Mouse (Mus musculus) inflammation-experienced regulatory T-cells, adult 6 months (primary cell): ENCODE measurements at regions not wholly inside any gene's neighbourhood (a gene's known extent, or its start where the extent isn't known, plus 50 kb on each side); places are given as distances from the start of the nearest gene placed in this dataset.

Source experiments
- ATAC-seq: one replicate; pipeline ENCODE4 v1.8.0; 2017

DNA sequence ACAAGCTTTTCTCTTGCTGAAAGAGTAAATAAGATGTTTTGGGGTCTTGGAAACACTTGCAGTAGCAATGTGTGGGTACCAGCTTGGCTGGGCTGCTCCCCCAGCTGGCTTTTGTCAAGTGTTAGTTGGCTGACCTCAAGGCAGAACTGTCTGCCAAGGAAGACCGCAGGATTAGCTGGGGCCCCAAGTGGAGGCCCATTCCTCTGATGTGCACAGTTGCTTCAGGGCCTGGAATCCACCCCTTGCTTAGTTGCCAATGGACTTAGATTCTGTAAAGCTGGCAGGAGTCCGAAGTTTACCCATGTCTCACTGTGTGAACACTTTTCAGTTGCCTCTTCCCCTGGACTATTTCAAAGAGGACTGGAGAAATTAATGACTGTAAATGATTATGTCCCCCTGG lies 57.8 kb upstream of the Rmdn2 start:
- no peak for ATAC-seq

DNA sequence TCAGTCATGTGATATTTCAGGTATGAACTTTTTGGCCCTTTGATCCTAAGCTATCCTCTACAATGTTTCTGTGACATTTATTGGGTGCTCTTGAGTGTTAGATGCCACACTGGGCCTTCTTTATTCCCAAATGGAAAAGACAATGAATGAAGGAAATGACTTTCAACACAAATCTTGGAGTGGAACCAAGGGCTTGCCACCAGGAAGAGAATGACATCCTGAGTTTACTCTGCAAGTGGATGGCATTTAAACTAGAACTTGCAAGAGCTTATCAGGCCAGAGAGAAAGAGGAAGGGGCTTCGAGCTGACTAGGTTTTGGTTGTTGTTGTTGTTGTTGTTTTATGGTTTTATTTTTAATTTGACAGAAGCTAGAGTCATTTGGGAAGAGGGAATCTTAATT lies 56.1 kb upstream of the Rmdn2 start:
- no peak for ATAC-seq
